Mouse (Mus musculus) olfactory bulb, adult 2 months (tissue): ENCODE results near the gene Nts.

Source experiments
- CTCF ChIP-seq: fragments of 200-500 bp; IDR thresholded peaks from 2 replicates; pipeline ENCODE4 v1.5.1; 2012; ENCODE audit warnings: low read depth, mild to moderate bottlenecking, low read length, moderate library complexity; ENCODE audit not compliant: insufficient read depth
- POLR2A ChIP-seq: fragments of 200-500 bp; IDR thresholded peaks from 2 replicates; pipeline ENCODE4 v1.6.1; 2012; ENCODE audit warnings: mild to moderate bottlenecking, low read depth, low read length, moderate library complexity; ENCODE audit not compliant: insufficient read depth

GRCm38 (mm10) chr10:102469412-102469811, 20.9 kb downstream of the Nts start:
- no peak for TF ChIP-seq CTCF
- no peak for TF ChIP-seq POLR2A
